Comparison of ENCODE assay signal across 22 mouse cellular contexts in genomic region chr5:99582055-99582454, GRCm38 (mm10).
DNase-seq lines count a peak whose midpoint lies in the region; ATAC-seq and TF ChIP-seq lines count a peak whose summit lies in the region.
"Had no signal": no experiment of that assay in that cellular context is flagged by ENCODE, and none has a peak within 500 bp of the region (broad histone marks: within the 10 kb centered on the region; RNA-seq: fewer than 3 reads in every experiment).

No protein-coding gene starts in this region.

- H3K27me3 ChIP-seq in forebrain, embryonic 13.5 days, result peaks cover 4% of the 10 kb centered on the region; the same call in 1 of the 2 replicates
- H3K27me3 ChIP-seq in forebrain, embryonic 10.5 days (ENCODE audit: poor library complexity, severe bottlenecking), result no peaks in the 10 kb centered on the region
- H3K27me3 ChIP-seq in heart, embryonic 12.5 days (replicated peaks), result no peaks in the 10 kb centered on the region
- H3K27me3 ChIP-seq in lung, postnatal 0 days (replicated peaks; ENCODE audit: insufficient read depth, low read length), result no peaks in the 10 kb centered on the region
- H3K27me3 ChIP-seq: embryonic facial prominence, embryonic 12.5 days; lung, embryonic 15.5 days had no signal

- ATAC-seq in forebrain, embryonic 13.5 days, result 0 out of 2 replicates have a peak, but pooled peaks have one; percentile 36
- ATAC-seq in heart, embryonic 12.5 days (ENCODE audit: insufficient number of reproducible peaks, low FRiP score), result 0 out of 2 replicates have a peak, but pooled peaks have one; percentile 22
- ATAC-seq in lung, postnatal 0 days, result peak; percentile 57
- ATAC-seq: hindbrain, embryonic 16.5 days had no signal

- no peaks in the 10 kb centered on the region for H3K36me3 ChIP-seq in forebrain, embryonic 13.5 days (ENCODE audit: poor library complexity, severe bottlenecking)
- no peaks in the 10 kb centered on the region for H3K36me3 ChIP-seq in forebrain, embryonic 10.5 days (replicated peaks)
- H3K36me3 ChIP-seq in heart, embryonic 12.5 days, result no peaks in the 10 kb centered on the region
- no peaks in the 10 kb centered on the region for H3K36me3 ChIP-seq in lung, postnatal 0 days (ENCODE audit: insufficient read depth, low read length)
- H3K36me3 ChIP-seq: embryonic facial prominence, embryonic 12.5 days; G1E; lung, embryonic 15.5 days had no signal

- intact Hi-C loops in heart, postnatal 14 days (cut with DNase I), result no loop called here

- no peaks in the 10 kb centered on the region for H3K9me3 ChIP-seq in forebrain, embryonic 13.5 days (replicated peaks)
- no peaks in the 10 kb centered on the region for H3K9me3 ChIP-seq in forebrain, embryonic 10.5 days
- H3K9me3 ChIP-seq in heart, embryonic 12.5 days (replicated peaks), result no peaks in the 10 kb centered on the region
- H3K9me3 ChIP-seq in lung, postnatal 0 days (ENCODE audit: low read length), result no peaks in the 10 kb centered on the region
- H3K9me3 ChIP-seq: embryonic facial prominence, embryonic 12.5 days; lung, embryonic 15.5 days had no signal

- 0 out of 2 replicates have a peak, but pooled peaks cover 6% of the 10 kb centered on the region for H3K4me1 ChIP-seq in forebrain, embryonic 13.5 days
- peaks cover 11% of the 10 kb centered on the region for H3K4me1 ChIP-seq in forebrain, embryonic 10.5 days
- H3K4me1 ChIP-seq in heart, embryonic 12.5 days (replicated peaks), result peaks cover 10% of the 10 kb centered on the region
- no peaks in the 10 kb centered on the region for H3K4me1 ChIP-seq in lung, postnatal 0 days (ENCODE audit: insufficient read depth, low read depth, low read length)
- H3K4me1 ChIP-seq: embryonic facial prominence, embryonic 12.5 days had no signal

- no peak for DNase-seq in forebrain, embryonic 10.5 days (ENCODE audit: extremely low spot score, low spot score)
- no peak for DNase-seq in heart, postnatal 14 days
- peak; percentile 47 for DNase-seq in lung, postnatal 0 days (ENCODE audit: low spot score)
- DNase-seq in lung, adult 18-20 months, result no peak
- no peak for DNase-seq in spleen, postnatal 36 days (ENCODE audit: low spot score in 2 of 2)
- DNase-seq: adrenal gland, adult 8-10 months; cerebellum, adult 8-10 months; embryo, embryonic 11 days; heart, postnatal 10 days; kidney, adult 18-20 months; kidney, postnatal 36 days; liver; midbrain, embryonic 14.5 days; right cerebral cortex, postnatal 25 days; thymus, postnatal 14 days had no signal

- TF ChIP-seq EP300 in lung, postnatal 0 days (IDR thresholded peaks at IDR 0.05), result no peak

- H3K4me2 ChIP-seq in forebrain, embryonic 13.5 days, result no peak overlapping the region
- no peak overlapping the region for H3K4me2 ChIP-seq in heart, embryonic 12.5 days
- H3K4me2 ChIP-seq in lung, postnatal 0 days (replicated peaks; ENCODE audit: low read depth, low read length), result no peak overlapping the region
- H3K4me2 ChIP-seq: embryonic facial prominence, embryonic 12.5 days; lung, embryonic 15.5 days had no signal

- WGBS in forebrain, embryonic 13.5 days, result 20% methylated on average over 5 of the region's 5 CpGs
- 50% methylated on average over 5 of the region's 5 CpGs for WGBS in forebrain, embryonic 10.5 days
- 28% methylated on average over 5 of the region's 5 CpGs for WGBS in heart, embryonic 12.5 days
- 9% methylated on average over 5 of the region's 5 CpGs for WGBS in lung, postnatal 0 days

- H3K9ac ChIP-seq in forebrain, embryonic 13.5 days, result no peak overlapping the region
- H3K9ac ChIP-seq in heart, embryonic 12.5 days, result no peak overlapping the region; the same call in 1 of the 2 replicates
- H3K9ac ChIP-seq in lung, postnatal 0 days (replicated peaks; ENCODE audit: low read depth), result no peak overlapping the region
- H3K9ac ChIP-seq: embryonic facial prominence, embryonic 12.5 days; liver, embryonic 14.5 days; lung, embryonic 15.5 days had no signal

- no peak for TF ChIP-seq CTCF in lung, postnatal 0 days (IDR thresholded peaks at IDR 0.05)

- H3K4me3 ChIP-seq in forebrain, embryonic 13.5 days, result no peak overlapping the region
- H3K4me3 ChIP-seq in forebrain, embryonic 10.5 days, result no peak overlapping the region
- no peak overlapping the region for H3K4me3 ChIP-seq in heart, embryonic 12.5 days
- no peak overlapping the region for H3K4me3 ChIP-seq in lung, postnatal 0 days (ENCODE audit: low read depth, low read length)
- H3K4me3 ChIP-seq: embryonic facial prominence, embryonic 12.5 days; lung, embryonic 15.5 days had no signal

- no peak overlapping the region for H3K27ac ChIP-seq in forebrain, embryonic 13.5 days
- H3K27ac ChIP-seq in forebrain, embryonic 10.5 days, result no peak overlapping the region
- no peak overlapping the region for H3K27ac ChIP-seq in heart, embryonic 12.5 days (ENCODE audit: poor library complexity, severe bottlenecking)
- H3K27ac ChIP-seq in lung, postnatal 0 days (ENCODE audit: low read length), result no peak overlapping the region
- H3K27ac ChIP-seq: embryonic facial prominence, embryonic 12.5 days; liver, embryonic 14.5 days; lung, embryonic 15.5 days had no signal
